ENCODE assay signal across 11 mouse cellular contexts in genomic region chr11:69033552-69033951, GRCm38 (mm10).
"Had no signal": no experiment of that assay in that cellular context is flagged by ENCODE, and none has a peak within 500 bp of the region (broad histone marks: within the 10 kb centered on the region; RNA-seq: fewer than 3 reads in every experiment).

No protein-coding gene starts in this region.

- DNase-seq: kidney, adult 2 months; kidney, postnatal 14 days; left cerebral cortex, postnatal 4 days; lung, embryonic 14.5 days; lung, postnatal 10 days; right cerebral cortex, postnatal 14 days; thymus, postnatal 4 days had no signal

- H3K27ac ChIP-seq: kidney, embryonic 15.5 days; limb, embryonic 13.5 days; midbrain, embryonic 13.5 days; stomach, postnatal 0 days had no signal

- H3K4me3 ChIP-seq: kidney, embryonic 15.5 days; limb, embryonic 13.5 days; midbrain, embryonic 13.5 days had no signal

- H3K27me3 ChIP-seq: kidney, embryonic 15.5 days; limb, embryonic 13.5 days; midbrain, embryonic 13.5 days had no signal

- H3K9me3 ChIP-seq: kidney, embryonic 15.5 days; limb, embryonic 13.5 days; midbrain, embryonic 13.5 days had no signal
